Mouse (Mus musculus) lung, postnatal 0 days (tissue): ENCODE results near the gene Ceacam16.

Experiments used
- CTCF ChIP-seq: IDR thresholded peaks from 2 replicates; pipeline ENCODE4 v1.5.1; 2016; ENCODE audit warnings: antibody characterized with exemption, mild to moderate bottlenecking
- EP300 ChIP-seq: IDR thresholded peaks from 2 replicates; pipeline ENCODE4 v1.6.1; 2016; ENCODE audit warnings: antibody characterized with exemption, mild to moderate bottlenecking, control low read depth

- TF ChIP-seq CTCF (no peak), EP300 (no peak)
Observed at GRCm38 (mm10) chr7:19809369-19809768, 51.7 kb downstream of the Ceacam16 start.
